Mouse (Mus musculus): ENCODE measurements at regions not wholly inside any gene's neighbourhood (a gene's known extent, or its start where the extent isn't known, plus 50 kb on each side); places are given as distances from the start of the nearest gene placed in this dataset.

GRCm38 (mm10) chr1:128658802-128659201, 66.7 kb upstream of the Cxcr4 start:
- Histone ChIP-seq H3K4me3 (replicated peaks; ENCODE audit: low read length) (no peak overlapping the region), H3K27me3 (ENCODE audit: control insufficient read depth, insufficient read depth, low read length) (no peaks in the 10 kb centered on the region), H3K27ac (replicated peaks; ENCODE audit: low read depth, low read length) (no peak overlapping the region), H3K9ac (ENCODE audit: low read depth, low read length, severe bottlenecking) (no peak overlapping the region), H3K4me2 (replicated peaks; ENCODE audit: low read depth, low read length, severe bottlenecking) (no peak overlapping the region), H3K36me3 (ENCODE audit: control insufficient read depth, insufficient read depth, low read length) (no peaks in the 10 kb centered on the region), H3K4me1 (ENCODE audit: control insufficient read depth, insufficient read depth, low read length) (no peaks in the 10 kb centered on the region), H3K9me3 (ENCODE audit: control insufficient read depth, low read length) (no peaks in the 10 kb centered on the region)
- TF ChIP-seq POLR2A (IDR thresholded peaks at IDR 0.05; ENCODE audit: borderline replicate concordance, extremely low read depth, insufficient read depth, insufficient read length), result no peak
- DNase-seq (ENCODE audit: low spot score), result no peak
- WGBS, result 10% methylated on average over 2 of the region's 2 CpGs
- no peak for ATAC-seq (ENCODE audit: low FRiP score, low read depth)

GRCm38 (mm10) chr1:128654099-128654862, 62.2 kb upstream of the Cxcr4 start:
- H3K4me3 ChIP-seq (replicated peaks; ENCODE audit: low read length), result no peak overlapping the region
- ATAC-seq (ENCODE audit: low FRiP score, low read depth) (no peak), DNase-seq (ENCODE audit: low spot score) (no peak)
- WGBS, result 53% methylated on average over 5 of the region's 5 CpGs
- no peaks in the 10 kb centered on the region for H3K36me3 ChIP-seq (ENCODE audit: control insufficient read depth, insufficient read depth, low read length)
- no peak overlapping the region for H3K9ac ChIP-seq (ENCODE audit: low read depth, low read length, severe bottlenecking)
- H3K27ac ChIP-seq (replicated peaks; ENCODE audit: low read depth, low read length), result no peak overlapping the region
- no peak overlapping the region for H3K4me2 ChIP-seq (replicated peaks; ENCODE audit: low read depth, low read length, severe bottlenecking)
- no peaks in the 10 kb centered on the region for H3K9me3 ChIP-seq (ENCODE audit: control insufficient read depth, low read length)
- no peaks in the 10 kb centered on the region for H3K4me1 ChIP-seq (ENCODE audit: control insufficient read depth, insufficient read depth, low read length)
- no peak for TF ChIP-seq POLR2A (IDR thresholded peaks at IDR 0.05; ENCODE audit: borderline replicate concordance, extremely low read depth, insufficient read depth, insufficient read length)
- H3K27me3 ChIP-seq (ENCODE audit: control insufficient read depth, insufficient read depth, low read length), result no peaks in the 10 kb centered on the region

- Histone ChIP-seq H3K9me3 (ENCODE audit: control insufficient read depth, low read length) (no peaks in the 10 kb centered on the region), H3K4me2 (replicated peaks; ENCODE audit: low read depth, low read length, severe bottlenecking) (no peak overlapping the region), H3K27ac (replicated peaks; ENCODE audit: low read depth, low read length) (no peak overlapping the region), H3K27me3 (ENCODE audit: control insufficient read depth, insufficient read depth, low read length) (no peaks in the 10 kb centered on the region), H3K4me1 (ENCODE audit: control insufficient read depth, insufficient read depth, low read length) (no peaks in the 10 kb centered on the region), H3K36me3 (ENCODE audit: control insufficient read depth, insufficient read depth, low read length) (no peaks in the 10 kb centered on the region), H3K4me3 (replicated peaks; ENCODE audit: low read length) (no peak overlapping the region), H3K9ac (ENCODE audit: low read depth, low read length, severe bottlenecking) (no peak overlapping the region)
- WGBS, result 91% methylated on average over 2 of the region's 2 CpGs
- DNase-seq (ENCODE audit: low spot score) (no peak), ATAC-seq (ENCODE audit: low FRiP score, low read depth) (no peak)
- TF ChIP-seq POLR2A (IDR thresholded peaks at IDR 0.05; ENCODE audit: borderline replicate concordance, extremely low read depth, insufficient read depth, insufficient read length), result no peak
Observed at GRCm38 (mm10) chr1:128650596-128650995, 58.5 kb upstream of the Cxcr4 start.

GRCm38 (mm10) chr1:128649490-128650178, 57.5 kb upstream of the Cxcr4 start:
- ATAC-seq (ENCODE audit: low FRiP score, low read depth) (no peak), DNase-seq (ENCODE audit: low spot score) (no peak)
- Histone ChIP-seq H3K4me1 (ENCODE audit: control insufficient read depth, insufficient read depth, low read length) (no peaks in the 10 kb centered on the region), H3K9ac (ENCODE audit: low read depth, low read length, severe bottlenecking) (no peak overlapping the region), H3K27me3 (ENCODE audit: control insufficient read depth, insufficient read depth, low read length) (no peaks in the 10 kb centered on the region), H3K9me3 (ENCODE audit: control insufficient read depth, low read length) (no peaks in the 10 kb centered on the region), H3K36me3 (ENCODE audit: control insufficient read depth, insufficient read depth, low read length) (no peaks in the 10 kb centered on the region), H3K4me2 (replicated peaks; ENCODE audit: low read depth, low read length, severe bottlenecking) (no peak overlapping the region), H3K4me3 (replicated peaks; ENCODE audit: low read length) (no peak overlapping the region), H3K27ac (replicated peaks; ENCODE audit: low read depth, low read length) (no peak overlapping the region)
- no peak for TF ChIP-seq POLR2A (IDR thresholded peaks at IDR 0.05; ENCODE audit: borderline replicate concordance, extremely low read depth, insufficient read depth, insufficient read length)
- 76% methylated on average over 13 of the region's 13 CpGs for WGBS

GRCm38 (mm10) chr1:128643316-128643776, 51.3 kb upstream of the Cxcr4 start:
- H3K36me3 ChIP-seq (ENCODE audit: control insufficient read depth, insufficient read depth, low read length), result no peaks in the 10 kb centered on the region
- no peaks in the 10 kb centered on the region for H3K9me3 ChIP-seq (ENCODE audit: control insufficient read depth, low read length)
- no peak overlapping the region for H3K4me3 ChIP-seq (replicated peaks; ENCODE audit: low read length)
- no peak for TF ChIP-seq POLR2A (IDR thresholded peaks at IDR 0.05; ENCODE audit: borderline replicate concordance, extremely low read depth, insufficient read depth, insufficient read length)
- H3K9ac ChIP-seq (ENCODE audit: low read depth, low read length, severe bottlenecking), result no peak overlapping the region
- H3K27ac ChIP-seq (replicated peaks; ENCODE audit: low read depth, low read length), result no peak overlapping the region
- H3K27me3 ChIP-seq (ENCODE audit: control insufficient read depth, insufficient read depth, low read length), result no peaks in the 10 kb centered on the region
- no peak overlapping the region for H3K4me2 ChIP-seq (replicated peaks; ENCODE audit: low read depth, low read length, severe bottlenecking)
- H3K4me1 ChIP-seq (ENCODE audit: control insufficient read depth, insufficient read depth, low read length), result 0 out of 2 replicates have a peak, but pooled peaks cover 8% of the 10 kb centered on the region
- ATAC-seq (ENCODE audit: low FRiP score, low read depth), result peak; percentile 50
- DNase-seq (ENCODE audit: low spot score), result peak; percentile 42
- 6% methylated on average over 4 of the region's 4 CpGs for WGBS

Measured in limb, embryonic 14.5 days (tissue).